Mouse (Mus musculus): ENCODE results near the gene Leap2.

GRCm38 (mm10) chr11:53448529-53448928, 25.6 kb upstream of the Leap2 start:
- TF ChIP-seq CTCF (IDR thresholded peaks at IDR 0.05; ENCODE audit: insufficient read depth, low read depth, low read length) (no peak), POLR2A (IDR thresholded peaks at IDR 0.05; ENCODE audit: insufficient read depth, low read depth, low read length) (no peak)
